Mouse (Mus musculus): Measurements from ENCODE around the gene Schip1. TPM values are rescaled to one million over a fixed set of nuclear protein-coding genes. Genes with fewer than 3 reads are reported as not detected.

Gene Schip1
- polyA plus RNA-seq, 1 experiment from 2014 or later: 152 TPM

GRCm38 (mm10) chr3:68526416-68526815 is 461.8 kb downstream of the Schip1 start:
- WGBS: 57% methylated on average over 4 of the region's 4 CpGs
- no peaks in the 10 kb centered on the region for H3K4me1 ChIP-seq (ENCODE audit: control insufficient read depth, insufficient read depth, low read length)
- no peak overlapping the region for H3K4me2 ChIP-seq (ENCODE audit: low read length)
- ATAC-seq (ENCODE audit: low FRiP score, low TSS enrichment) (no peak), DNase-seq (no peak)
- H3K9me3 ChIP-seq (ENCODE audit: control insufficient read depth, low read length): no peaks in the 10 kb centered on the region
- no peaks in the 10 kb centered on the region for H3K27me3 ChIP-seq (ENCODE audit: control insufficient read depth, insufficient read depth, low read length)
- no peak overlapping the region for H3K27ac ChIP-seq (replicated peaks; ENCODE audit: low read depth, low read length)
- no peaks in the 10 kb centered on the region for H3K36me3 ChIP-seq (ENCODE audit: control insufficient read depth, insufficient read depth, low read length)
- H3K4me3 ChIP-seq (replicated peaks; ENCODE audit: low read depth, low read length): no peak overlapping the region
- no peak overlapping the region for H3K9ac ChIP-seq (replicated peaks; ENCODE audit: low read length)

DNA sequence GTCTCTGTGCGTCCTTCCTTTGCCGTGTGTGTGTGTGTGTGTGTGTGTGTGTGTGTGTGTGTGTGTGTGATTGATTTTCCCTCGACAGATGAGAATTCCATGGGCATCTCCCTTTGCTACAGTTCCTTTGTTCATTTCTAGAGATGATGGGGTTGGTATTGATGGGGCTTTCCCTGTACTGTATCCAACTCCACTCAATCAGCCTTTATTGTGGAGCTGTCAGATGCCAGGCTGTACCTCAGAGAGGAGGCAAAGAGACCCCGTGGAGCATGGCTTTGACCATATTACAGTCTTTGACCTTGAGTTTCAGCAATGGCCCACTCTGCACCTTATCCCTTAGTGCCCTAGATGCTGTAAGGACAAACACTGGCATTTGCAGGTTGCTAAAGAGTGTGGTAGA is 462.6 kb downstream of the Schip1 start:
- WGBS: 64% methylated on average over 4 of the region's 4 CpGs
- Histone ChIP-seq H3K4me1 (ENCODE audit: control insufficient read depth, insufficient read depth, low read length) (no peaks in the 10 kb centered on the region), H3K4me3 (replicated peaks; ENCODE audit: low read depth, low read length) (no peak overlapping the region), H3K27ac (replicated peaks; ENCODE audit: low read depth, low read length) (no peak overlapping the region), H3K27me3 (ENCODE audit: control insufficient read depth, insufficient read depth, low read length) (no peaks in the 10 kb centered on the region), H3K36me3 (ENCODE audit: control insufficient read depth, insufficient read depth, low read length) (no peaks in the 10 kb centered on the region), H3K4me2 (ENCODE audit: low read length) (no peak overlapping the region), H3K9me3 (ENCODE audit: control insufficient read depth, low read length) (no peaks in the 10 kb centered on the region), H3K9ac (replicated peaks; ENCODE audit: low read length) (no peak overlapping the region)
- DNase-seq: no peak
- ATAC-seq (ENCODE audit: low FRiP score, low TSS enrichment): no peak

GRCm38 (mm10) chr3:68531908-68532307 is 467.3 kb downstream of the Schip1 start:
- Histone ChIP-seq H3K27ac (replicated peaks; ENCODE audit: low read depth, low read length) (no peak overlapping the region), H3K4me1 (ENCODE audit: control insufficient read depth, insufficient read depth, low read length) (no peaks in the 10 kb centered on the region), H3K9ac (replicated peaks; ENCODE audit: low read length) (no peak overlapping the region), H3K36me3 (ENCODE audit: control insufficient read depth, insufficient read depth, low read length) (no peaks in the 10 kb centered on the region), H3K4me3 (replicated peaks; ENCODE audit: low read depth, low read length) (no peak overlapping the region), H3K9me3 (ENCODE audit: control insufficient read depth, low read length) (no peaks in the 10 kb centered on the region; the same call in 1 of the 2 replicates), H3K27me3 (ENCODE audit: control insufficient read depth, insufficient read depth, low read length) (no peaks in the 10 kb centered on the region), H3K4me2 (ENCODE audit: low read length) (no peak overlapping the region)
- 87% methylated on average over 4 of the region's 4 CpGs for WGBS
- ATAC-seq (ENCODE audit: low FRiP score, low TSS enrichment) (no peak), DNase-seq (no peak)

- Histone ChIP-seq H3K36me3 (ENCODE audit: control insufficient read depth, insufficient read depth, low read length) (no peaks in the 10 kb centered on the region), H3K4me2 (ENCODE audit: low read length) (no peak overlapping the region), H3K4me1 (ENCODE audit: control insufficient read depth, insufficient read depth, low read length) (no peaks in the 10 kb centered on the region), H3K9ac (replicated peaks; ENCODE audit: low read length) (no peak overlapping the region), H3K9me3 (ENCODE audit: control insufficient read depth, low read length) (no peaks in the 10 kb centered on the region; the same call in 1 of the 2 replicates), H3K4me3 (replicated peaks; ENCODE audit: low read depth, low read length) (no peak overlapping the region), H3K27ac (replicated peaks; ENCODE audit: low read depth, low read length) (no peak overlapping the region), H3K27me3 (ENCODE audit: control insufficient read depth, insufficient read depth, low read length) (no peaks in the 10 kb centered on the region)
- 15% methylated on average over 5 of the region's 7 CpGs for WGBS
- ATAC-seq (ENCODE audit: low FRiP score, low TSS enrichment) (no peak), DNase-seq (peak; percentile 25)
These were observed 470.0 kb downstream of the Schip1 start for GRCm38 (mm10) chr3:68534571-68535051.

DNA sequence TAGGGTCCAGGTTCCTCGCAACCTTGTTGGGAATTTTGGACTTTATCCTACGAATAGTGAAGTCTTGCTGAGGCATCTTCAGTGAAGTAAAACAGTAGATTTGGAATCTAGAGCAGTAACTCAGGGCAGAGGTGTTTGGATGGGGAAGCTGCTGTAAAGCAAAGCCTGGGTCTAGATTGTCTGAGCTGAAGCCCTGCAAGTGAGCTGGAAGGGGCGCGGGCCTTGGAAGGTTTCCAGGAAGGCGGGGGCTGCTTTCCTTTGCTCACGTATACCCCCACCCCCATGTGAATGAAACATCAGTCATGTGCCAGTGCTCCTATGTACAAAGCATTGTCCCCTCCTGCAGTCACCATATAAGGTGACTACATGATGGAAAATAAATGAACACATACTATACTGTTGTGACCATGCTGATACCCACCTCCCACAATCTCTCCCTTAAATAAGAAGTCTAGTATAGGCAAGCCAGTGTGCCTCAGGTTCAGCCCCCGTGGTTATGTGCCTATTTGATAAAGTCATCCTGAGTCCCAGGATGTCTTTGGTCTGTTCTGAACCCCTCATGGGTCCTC is 470.6 kb downstream of the Schip1 start:
- WGBS: 74% methylated on average over 7 of the region's 7 CpGs
- Histone ChIP-seq H3K27ac (replicated peaks; ENCODE audit: low read depth, low read length) (no peak overlapping the region), H3K4me1 (ENCODE audit: control insufficient read depth, insufficient read depth, low read length) (no peaks in the 10 kb centered on the region), H3K4me2 (ENCODE audit: low read length) (no peak overlapping the region), H3K36me3 (ENCODE audit: control insufficient read depth, insufficient read depth, low read length) (no peaks in the 10 kb centered on the region), H3K9me3 (ENCODE audit: control insufficient read depth, low read length) (no peaks in the 10 kb centered on the region; the same call in 1 of the 2 replicates), H3K27me3 (ENCODE audit: control insufficient read depth, insufficient read depth, low read length) (no peaks in the 10 kb centered on the region), H3K4me3 (replicated peaks; ENCODE audit: low read depth, low read length) (no peak overlapping the region), H3K9ac (replicated peaks; ENCODE audit: low read length) (no peak overlapping the region)
- DNase-seq: no peak
- no peak for ATAC-seq (ENCODE audit: low FRiP score, low TSS enrichment)

DNA sequence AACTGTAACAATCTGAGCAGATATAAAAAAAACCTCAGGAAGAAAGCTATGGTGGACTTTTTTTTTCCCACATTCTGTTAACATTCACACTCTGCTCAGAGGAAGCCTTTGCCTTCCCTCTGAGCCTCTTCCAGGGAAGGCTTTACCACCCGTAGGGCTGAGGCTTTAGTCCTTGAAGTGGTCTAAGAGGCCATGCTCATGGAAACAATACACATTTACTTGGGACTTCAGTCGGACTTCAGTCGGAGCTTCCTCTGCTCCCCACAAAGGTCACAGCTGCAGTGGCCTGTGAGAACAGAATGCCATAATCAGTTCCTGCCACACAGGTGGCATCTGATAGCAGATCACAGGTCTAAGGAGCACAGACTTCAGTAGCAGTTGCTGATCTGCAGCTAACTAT is 471.5 kb downstream of the Schip1 start:
- H3K4me1 ChIP-seq (ENCODE audit: control insufficient read depth, insufficient read depth, low read length): no peaks in the 10 kb centered on the region
- no peaks in the 10 kb centered on the region for H3K27me3 ChIP-seq (ENCODE audit: control insufficient read depth, insufficient read depth, low read length)
- DNase-seq: no peak
- no peak overlapping the region for H3K4me2 ChIP-seq (ENCODE audit: low read length)
- no peaks in the 10 kb centered on the region; the same call in 1 of the 2 replicates for H3K9me3 ChIP-seq (ENCODE audit: control insufficient read depth, low read length)
- H3K36me3 ChIP-seq (ENCODE audit: control insufficient read depth, insufficient read depth, low read length): no peaks in the 10 kb centered on the region
- no peak for ATAC-seq (ENCODE audit: low FRiP score, low TSS enrichment)
- no peak overlapping the region for H3K27ac ChIP-seq (replicated peaks; ENCODE audit: low read depth, low read length)
- WGBS: 41% methylated on average over 3 of the region's 3 CpGs
- no peak overlapping the region for H3K4me3 ChIP-seq (replicated peaks; ENCODE audit: low read depth, low read length)
- no peak overlapping the region for H3K9ac ChIP-seq (replicated peaks; ENCODE audit: low read length)

GRCm38 (mm10) chr3:68541688-68542087 is 477.1 kb downstream of the Schip1 start:
- Histone ChIP-seq H3K27ac (replicated peaks; ENCODE audit: low read depth, low read length) (no peak overlapping the region), H3K4me1 (ENCODE audit: control insufficient read depth, insufficient read depth, low read length) (0 out of 2 replicates have a peak, but pooled peaks cover 4% of the 10 kb centered on the region), H3K36me3 (ENCODE audit: control insufficient read depth, insufficient read depth, low read length) (no peaks in the 10 kb centered on the region), H3K4me3 (replicated peaks; ENCODE audit: low read depth, low read length) (no peak overlapping the region), H3K27me3 (ENCODE audit: control insufficient read depth, insufficient read depth, low read length) (no peaks in the 10 kb centered on the region), H3K4me2 (ENCODE audit: low read length) (no peak overlapping the region), H3K9me3 (ENCODE audit: control insufficient read depth, low read length) (no peaks in the 10 kb centered on the region; the same call in 1 of the 2 replicates), H3K9ac (replicated peaks; ENCODE audit: low read length) (no peak overlapping the region)
- DNase-seq: no peak
- 92% methylated on average over 8 of the region's 8 CpGs for WGBS
- no peak for ATAC-seq (ENCODE audit: low FRiP score, low TSS enrichment)

DNA sequence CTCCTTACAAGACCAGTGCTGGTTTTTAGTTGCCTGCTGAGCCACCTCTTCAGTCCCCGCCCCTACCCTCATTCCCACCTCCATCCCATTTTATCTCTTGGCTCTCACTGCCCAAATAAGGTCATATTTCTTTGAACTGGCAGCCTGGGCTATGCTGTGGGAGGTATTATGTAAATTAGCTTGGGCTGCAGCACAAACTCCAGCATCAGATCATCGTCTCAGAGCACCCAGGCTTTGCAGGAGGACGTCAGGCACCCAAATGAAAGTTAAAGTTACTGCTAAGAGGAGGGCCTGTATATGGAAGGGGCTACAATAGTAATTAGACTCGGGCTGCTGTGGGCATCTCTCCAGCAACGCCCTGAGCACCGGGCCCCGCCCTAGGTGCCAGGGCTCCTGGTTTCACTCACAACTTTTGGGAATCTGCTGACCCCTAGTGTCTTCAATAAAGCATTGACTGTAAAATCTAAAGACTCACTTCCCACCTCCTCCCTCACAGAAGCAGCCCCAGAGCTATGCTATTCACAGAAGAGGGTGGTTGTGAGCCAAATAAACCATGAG is 478.4 kb downstream of the Schip1 start:
- no peaks in the 10 kb centered on the region for H3K9me3 ChIP-seq (ENCODE audit: control insufficient read depth, low read length)
- peak overlapping the region; percentile 48 for H3K4me2 ChIP-seq (ENCODE audit: low read length)
- WGBS: 2% methylated on average over 7 of the region's 7 CpGs
- H3K4me1 ChIP-seq (ENCODE audit: control insufficient read depth, insufficient read depth, low read length): 0 out of 2 replicates have a peak, but pooled peaks cover 4% of the 10 kb centered on the region
- no peak overlapping the region for H3K9ac ChIP-seq (replicated peaks; ENCODE audit: low read length)
- DNase-seq: peak; percentile 85
- H3K4me3 ChIP-seq (replicated peaks; ENCODE audit: low read depth, low read length): peak overlapping the region; percentile 14; the same call in 1 of the 2 replicates
- peak; percentile 65; the same call in 1 of the 2 replicates for ATAC-seq (ENCODE audit: low FRiP score, low TSS enrichment)
- H3K27me3 ChIP-seq (ENCODE audit: control insufficient read depth, insufficient read depth, low read length): no peaks in the 10 kb centered on the region
- H3K36me3 ChIP-seq (ENCODE audit: control insufficient read depth, insufficient read depth, low read length): no peaks in the 10 kb centered on the region
- no peak overlapping the region for H3K27ac ChIP-seq (replicated peaks; ENCODE audit: low read depth, low read length)

DNA sequence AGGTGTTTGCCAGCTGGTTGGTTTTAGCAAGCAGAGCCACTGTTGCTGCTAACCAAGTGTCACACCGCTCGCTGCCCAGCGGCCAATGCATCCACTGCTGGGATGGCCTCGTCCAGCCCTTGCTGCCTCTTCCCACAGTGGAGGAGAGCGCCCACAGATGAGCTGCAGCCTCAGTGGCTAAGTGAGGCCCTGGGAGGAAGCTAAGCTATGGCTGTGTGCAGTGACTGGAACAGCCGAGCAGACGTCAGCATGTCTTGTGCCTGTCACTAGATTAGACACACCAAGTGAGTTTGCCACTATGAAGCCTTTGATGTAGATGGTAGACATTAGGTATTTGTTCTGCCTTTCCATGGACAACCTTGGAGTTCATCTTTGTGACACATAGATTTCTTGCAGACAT is 480.2 kb downstream of the Schip1 start:
- H3K27me3 ChIP-seq (ENCODE audit: control insufficient read depth, insufficient read depth, low read length): no peaks in the 10 kb centered on the region
- no peak for ATAC-seq (ENCODE audit: low FRiP score, low TSS enrichment)

More for the DNA sequence above, 480.2 kb downstream of the Schip1 start:
- H3K36me3 ChIP-seq (ENCODE audit: control insufficient read depth, insufficient read depth, low read length): no peaks in the 10 kb centered on the region
- no peak overlapping the region for H3K4me3 ChIP-seq (replicated peaks; ENCODE audit: low read depth, low read length)
- H3K4me2 ChIP-seq (ENCODE audit: low read length): no peak overlapping the region
- 0 out of 2 replicates have a peak, but pooled peaks cover 4% of the 10 kb centered on the region for H3K4me1 ChIP-seq (ENCODE audit: control insufficient read depth, insufficient read depth, low read length)
- no peak overlapping the region for H3K27ac ChIP-seq (replicated peaks; ENCODE audit: low read depth, low read length)
- 24% methylated on average over 7 of the region's 7 CpGs for WGBS
- no peaks in the 10 kb centered on the region for H3K9me3 ChIP-seq (ENCODE audit: control insufficient read depth, low read length)
- no peak overlapping the region for H3K9ac ChIP-seq (replicated peaks; ENCODE audit: low read length)
- DNase-seq: peak; percentile 29
